Mouse (Mus musculus) kidney, postnatal 4 days (tissue): ENCODE measurements around the gene 1190005I06Rik.
A peak's percentile ranks its signal among the peaks of the same experiment; 100 is the strongest.

Source experiments
- DNase-seq, 2 experiments: peaks; one replicate each; pipeline ENCODE4 v3.0.0; 2021; ENCODE audit warnings: mixed read lengths in 2 of 2

Gene 1190005I06Rik

DNA sequence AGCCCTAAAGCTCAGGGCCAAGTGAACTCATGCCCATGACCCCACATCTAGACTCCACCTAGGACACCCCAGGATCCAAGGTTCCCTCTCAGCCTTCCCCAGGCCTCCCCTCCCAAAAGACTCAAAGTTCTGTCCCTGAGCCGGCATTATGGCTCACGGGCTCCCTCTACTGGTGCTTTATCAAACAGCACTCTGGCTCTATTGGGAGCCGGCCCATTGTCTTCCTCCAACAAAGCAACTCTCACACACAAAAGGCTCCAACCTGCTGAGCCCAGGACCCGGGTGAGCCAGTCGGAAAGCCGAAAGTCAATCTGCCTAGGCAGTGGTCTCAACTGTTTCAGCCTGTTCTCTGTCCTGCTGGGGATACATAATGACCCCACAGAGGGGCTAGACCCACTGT lies 29.3 kb downstream of the 1190005I06Rik start:
- peak; percentile 82 to 83 for DNase-seq

DNA sequence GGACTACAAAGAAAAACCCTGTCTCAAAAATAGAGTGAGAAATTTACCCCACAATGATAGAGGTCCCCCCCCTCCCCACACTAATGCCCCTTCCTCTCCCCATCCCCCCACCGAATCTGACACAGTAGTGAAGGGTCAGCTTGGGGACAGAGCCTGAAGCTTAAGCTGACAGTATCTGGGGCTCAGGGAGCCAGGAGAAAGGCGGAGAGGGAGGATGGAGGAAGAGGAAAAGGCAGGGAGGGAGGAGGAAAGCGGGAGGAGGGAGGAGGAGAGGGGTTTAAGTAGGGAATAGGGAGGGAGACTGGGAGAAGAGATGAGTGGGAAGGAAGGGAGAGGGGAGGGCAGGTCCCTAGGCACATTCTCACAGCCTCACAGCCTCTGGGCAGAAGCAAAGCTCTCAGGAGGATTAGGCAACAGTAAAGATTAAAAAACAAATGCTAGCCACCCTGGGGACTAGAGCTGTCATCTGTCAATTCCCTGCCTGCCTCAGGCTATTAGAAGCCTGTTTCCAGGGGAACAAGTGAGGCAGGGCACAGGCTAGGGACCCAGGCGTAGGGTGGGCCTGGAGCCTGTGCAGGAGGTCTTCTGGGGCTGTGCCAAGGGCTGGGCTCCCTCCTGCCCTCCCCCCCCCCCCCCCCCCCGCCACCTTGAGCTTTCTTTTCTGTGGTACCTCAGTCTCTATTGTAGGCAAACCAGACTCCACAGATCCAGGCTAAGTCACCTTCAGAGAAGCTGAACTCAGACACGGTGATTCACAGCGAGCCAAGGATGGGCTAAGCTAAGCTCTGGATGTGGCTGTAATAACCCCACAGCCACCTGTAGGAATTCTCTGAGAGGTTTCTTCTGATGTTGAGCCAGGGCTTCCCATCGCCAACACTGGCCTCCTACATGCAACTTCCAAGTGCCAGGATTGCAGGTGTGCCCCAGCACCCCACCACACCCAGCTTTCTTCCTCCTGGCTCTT lies 30.5 kb downstream of the 1190005I06Rik start:
- DNase-seq: no peak

- no peak for DNase-seq
These were observed 32.9 kb downstream of the 1190005I06Rik start for GRCm38 (mm10) chr8:120614491-120614890.

DNA sequence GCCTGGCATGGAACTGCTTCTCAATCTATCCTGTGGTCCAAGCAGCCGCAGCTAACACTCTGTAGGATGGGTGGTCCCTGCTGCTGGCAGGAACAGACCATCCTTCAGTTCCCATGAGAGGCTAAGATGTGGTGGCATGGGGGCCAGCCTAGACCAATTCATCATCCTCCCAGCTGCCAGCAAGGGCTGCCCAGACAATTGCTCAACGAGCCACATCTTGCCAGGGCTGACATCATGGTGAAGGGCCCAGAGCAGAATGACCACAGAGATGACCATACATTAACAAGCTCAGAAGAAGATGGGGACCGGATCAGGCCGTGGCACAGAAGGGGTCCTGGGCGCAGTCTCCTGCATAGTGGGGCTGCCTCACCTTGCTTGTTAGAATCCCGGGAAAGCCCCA lies 36.6 kb downstream of the 1190005I06Rik start:
- no peak for DNase-seq

- peak; percentile 90 to 91 for DNase-seq
These were observed 39.5 kb downstream of the 1190005I06Rik start for GRCm38 (mm10) chr8:120607885-120608284.

DNA sequence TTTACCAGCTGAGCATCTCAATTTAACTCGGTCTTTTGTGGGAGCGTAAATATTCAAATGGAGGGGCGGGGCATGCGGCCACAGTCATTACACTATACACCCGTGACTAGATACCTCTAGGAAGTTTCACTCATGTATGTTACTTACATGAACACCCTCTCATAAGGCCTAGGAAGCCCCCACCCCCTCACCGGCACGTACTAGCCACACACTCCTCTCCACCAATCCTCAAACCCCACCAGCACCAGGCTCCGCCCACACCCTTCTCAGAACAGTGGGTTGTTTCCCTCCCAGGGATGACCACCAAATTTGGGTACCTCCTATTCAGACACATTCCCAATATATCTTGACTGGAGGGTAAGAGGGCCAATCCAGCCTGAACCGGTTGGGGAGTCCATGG lies 40.0 kb downstream of the 1190005I06Rik start:
- no peak for DNase-seq

GRCm38 (mm10) chr8:120602672-120603071 lies 44.8 kb downstream of the 1190005I06Rik start:
- peak in 1 of 2 experiments; percentile 30 for DNase-seq

GRCm38 (mm10) chr8:120599504-120599903 lies 47.9 kb downstream of the 1190005I06Rik start:
- DNase-seq: peak; percentile 88 to 91

DNA sequence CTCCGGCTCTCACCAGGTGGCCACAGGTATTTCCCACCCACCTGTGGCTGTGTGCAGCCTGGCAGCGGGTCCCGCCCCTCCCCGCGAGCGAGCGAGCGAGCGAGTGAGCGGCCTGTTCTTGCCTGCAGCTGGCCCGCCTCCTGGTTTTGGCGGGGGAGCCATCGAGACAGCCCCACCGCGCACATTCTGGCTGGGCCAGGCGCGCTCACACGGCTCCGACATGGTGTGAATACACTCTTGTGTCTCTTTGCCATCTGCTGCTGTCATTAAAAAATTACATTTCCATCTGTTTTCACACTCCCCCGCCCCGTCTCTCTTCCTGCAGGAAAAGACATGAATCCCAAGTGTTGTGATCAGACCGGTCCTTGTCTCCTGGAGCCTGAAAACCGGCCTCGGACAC lies 48.9 kb downstream of the 1190005I06Rik start:
- peak; percentile 52 to 66 for DNase-seq

DNA sequence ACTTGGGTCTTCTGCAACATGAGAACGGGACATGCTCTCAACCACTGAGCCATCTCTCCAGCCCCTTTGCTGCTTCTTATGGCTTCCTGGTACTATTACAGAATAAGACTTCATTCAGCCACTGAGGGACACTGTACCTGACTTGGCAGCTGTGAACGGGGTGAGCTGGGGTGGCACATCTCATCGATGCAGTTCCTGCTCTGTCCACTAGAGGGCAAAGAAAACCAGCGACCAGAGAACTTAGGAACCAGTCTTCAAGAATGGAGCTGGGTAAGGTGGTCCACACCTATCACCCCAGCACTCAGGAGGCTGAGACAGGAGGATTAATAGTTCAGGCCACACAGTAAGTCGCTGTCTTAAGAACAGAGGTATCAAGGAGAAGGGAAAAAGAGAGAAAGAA lies 51.5 kb downstream of the 1190005I06Rik start:
- peak; percentile 74 to 76 for DNase-seq

DNA sequence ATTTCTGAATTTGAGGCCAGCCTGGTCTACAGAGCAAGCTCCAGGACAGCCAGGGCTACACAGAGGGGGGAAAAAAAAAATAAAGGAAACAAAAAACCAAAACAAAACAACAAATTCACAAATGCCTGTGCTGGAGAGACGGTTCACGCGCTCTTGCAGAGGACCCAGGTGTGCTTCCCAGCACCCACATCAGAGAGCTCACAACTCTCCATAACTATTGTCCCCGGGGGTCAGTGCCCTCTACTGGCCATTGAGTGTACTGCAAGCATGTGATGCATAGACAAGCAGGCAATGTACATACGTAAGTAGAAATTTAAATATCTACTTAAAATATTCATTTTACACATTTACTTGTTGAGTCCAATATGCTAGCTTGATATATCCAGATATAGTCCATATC lies 52.9 kb downstream of the 1190005I06Rik start:
- no peak for DNase-seq

- no peak for DNase-seq
These were observed 55.7 kb downstream of the 1190005I06Rik start for GRCm38 (mm10) chr8:120591587-120592292.

DNA sequence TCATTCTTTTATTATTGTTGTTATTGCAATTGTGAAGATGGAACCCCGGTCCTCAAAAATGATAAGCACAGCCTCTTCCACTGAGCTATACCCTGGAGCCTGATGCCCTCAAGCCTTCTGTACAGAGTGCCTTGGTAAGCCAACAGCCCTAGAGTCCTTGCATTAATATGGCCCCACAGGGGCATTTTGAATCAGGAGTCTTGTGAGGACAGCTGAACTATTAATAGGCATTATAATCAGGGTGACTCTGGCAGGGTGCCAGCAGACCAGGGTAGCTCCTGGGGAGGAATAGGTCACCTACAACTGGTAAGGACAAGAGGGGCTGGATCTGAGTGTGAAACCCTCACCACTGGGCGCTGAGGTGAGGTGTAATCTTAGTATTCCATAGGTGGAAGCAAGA lies 57.5 kb downstream of the 1190005I06Rik start:
- DNase-seq: peak; percentile 52 to 55

DNA sequence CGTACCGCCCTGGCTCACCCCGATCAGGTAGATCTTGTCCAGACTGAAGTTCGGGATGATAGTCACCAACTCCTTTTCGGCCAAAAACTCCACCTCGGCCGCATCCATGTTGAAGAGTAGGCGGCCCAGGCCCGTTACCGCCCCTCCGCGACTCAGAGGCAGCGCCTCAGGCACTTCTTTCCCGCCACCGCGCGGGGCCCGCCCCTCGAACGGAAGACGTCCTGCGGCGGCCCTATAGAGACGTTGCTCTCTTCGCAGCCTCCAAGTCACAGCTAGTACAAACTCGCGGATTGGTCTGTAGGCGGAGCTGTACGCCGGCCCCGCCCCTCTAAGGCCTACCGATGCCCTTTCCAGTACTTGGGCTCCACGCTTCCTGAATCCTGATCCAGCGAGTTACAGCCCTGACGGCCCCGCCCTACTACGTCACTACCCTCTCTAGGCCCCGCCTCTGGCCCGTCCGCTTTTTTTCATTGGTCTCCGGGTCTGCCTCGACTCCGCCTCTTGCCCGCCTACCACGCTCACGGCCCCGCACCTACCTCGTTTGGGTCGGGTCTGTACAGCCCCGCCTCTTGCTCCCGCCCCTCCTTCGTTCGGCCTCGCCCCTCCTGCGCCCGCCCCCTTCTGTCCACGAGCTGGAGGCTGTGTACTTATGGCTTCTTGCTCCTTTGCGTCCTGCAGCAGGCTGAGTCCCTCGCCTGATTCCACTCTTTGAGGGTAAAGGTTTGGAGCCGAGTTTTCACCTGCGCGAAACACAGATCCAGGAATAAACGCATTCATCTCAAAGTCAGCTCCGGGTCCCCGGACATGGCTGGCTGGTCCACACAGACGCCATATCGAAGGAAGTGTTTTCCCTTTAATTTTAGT lies 58.3 kb downstream of the 1190005I06Rik start, which contains the start of gene Gins2:
Gene Gins2 (minus strand): TSS at position 397 of the 864 bp plus-strand sequence.
- peak; percentile 99 to 100 for DNase-seq

DNA sequence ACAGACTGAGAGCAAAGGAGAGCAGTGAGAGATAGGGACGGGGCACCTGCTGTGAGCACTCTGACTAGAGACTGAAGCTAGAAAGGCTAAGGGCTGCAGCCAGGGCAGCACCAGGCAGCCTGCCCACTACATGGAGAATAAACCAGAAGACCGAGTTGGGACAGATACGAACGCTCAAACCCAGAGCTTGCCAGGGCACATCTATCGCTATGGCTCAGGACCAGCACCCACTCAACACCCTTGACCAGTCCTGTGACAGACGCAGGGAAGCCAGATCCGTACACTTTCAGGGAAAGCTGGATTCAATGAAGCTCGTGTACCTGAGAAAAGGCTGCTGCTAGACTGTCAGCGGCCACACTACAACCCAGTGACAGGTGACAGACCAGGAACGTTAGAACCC lies 61.9 kb downstream of the 1190005I06Rik start:
- DNase-seq: peak in 1 of 2 experiments; percentile 2

GRCm38 (mm10) chr8:120581811-120582210 lies 65.6 kb downstream of the 1190005I06Rik start:
- DNase-seq: peak in 1 of 2 experiments; percentile 33

- no peak for DNase-seq
These were observed 66.1 kb downstream of the 1190005I06Rik start for GRCm38 (mm10) chr8:120581329-120581728.

DNA sequence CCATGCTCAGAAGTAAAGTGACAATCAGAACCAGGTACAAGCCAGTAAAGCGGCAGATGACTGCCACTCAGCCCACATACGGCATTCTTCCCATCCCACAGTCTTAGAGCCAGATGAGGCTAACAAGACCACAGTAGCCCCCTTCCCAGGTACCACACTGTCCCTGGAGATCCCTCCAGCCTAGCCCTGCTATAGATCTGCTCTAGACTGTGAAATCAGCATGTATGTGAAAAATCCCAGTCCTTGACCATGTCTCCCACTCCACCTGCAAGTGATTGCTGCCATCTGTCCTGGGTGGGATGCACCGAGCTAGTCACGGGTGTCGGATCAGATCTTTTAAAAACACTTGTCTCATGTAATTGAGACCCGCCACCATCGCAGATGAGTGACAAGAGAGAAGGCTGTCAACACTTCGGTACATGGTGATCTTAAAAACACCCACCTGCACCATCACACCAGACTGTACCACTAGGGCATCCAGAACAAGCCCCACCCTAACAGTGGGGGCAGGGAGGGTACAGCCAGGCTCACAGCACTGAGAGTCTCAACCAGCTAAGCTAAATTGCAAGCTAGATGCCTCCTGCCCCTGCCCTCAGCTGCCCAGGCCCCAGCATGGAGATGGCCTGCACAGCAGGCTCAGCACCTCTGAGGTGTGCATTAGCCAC lies 67.0 kb downstream of the 1190005I06Rik start:
- DNase-seq: no peak

DNA sequence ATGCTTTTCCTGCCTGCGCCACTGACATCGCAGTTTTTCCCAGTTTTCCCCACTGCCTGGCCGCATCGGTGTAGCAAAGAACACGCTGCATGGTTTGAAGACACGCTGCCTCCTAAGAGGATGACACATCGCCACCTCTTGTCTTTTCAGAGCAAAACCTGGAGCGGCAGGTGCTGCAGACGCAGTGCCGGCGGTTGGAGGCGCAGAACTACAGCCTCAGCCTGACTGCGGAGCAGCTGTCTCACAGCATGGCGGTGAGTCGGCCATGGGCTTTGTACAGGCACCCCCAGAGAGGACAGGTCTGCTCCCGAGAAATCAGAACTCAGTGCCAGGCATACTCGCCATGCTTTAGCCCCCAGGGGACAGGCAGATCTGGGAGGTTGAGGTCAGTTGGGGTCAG lies 69.6 kb downstream of the 1190005I06Rik start:
- no peak for DNase-seq

GRCm38 (mm10) chr8:120575801-120576200 lies 71.6 kb downstream of the 1190005I06Rik start:
- peak; percentile 60 to 77 for DNase-seq

- peak; percentile 61 to 75 for DNase-seq
These were observed 72.5 kb downstream of the 1190005I06Rik start for GRCm38 (mm10) chr8:120574941-120575340.

DNA sequence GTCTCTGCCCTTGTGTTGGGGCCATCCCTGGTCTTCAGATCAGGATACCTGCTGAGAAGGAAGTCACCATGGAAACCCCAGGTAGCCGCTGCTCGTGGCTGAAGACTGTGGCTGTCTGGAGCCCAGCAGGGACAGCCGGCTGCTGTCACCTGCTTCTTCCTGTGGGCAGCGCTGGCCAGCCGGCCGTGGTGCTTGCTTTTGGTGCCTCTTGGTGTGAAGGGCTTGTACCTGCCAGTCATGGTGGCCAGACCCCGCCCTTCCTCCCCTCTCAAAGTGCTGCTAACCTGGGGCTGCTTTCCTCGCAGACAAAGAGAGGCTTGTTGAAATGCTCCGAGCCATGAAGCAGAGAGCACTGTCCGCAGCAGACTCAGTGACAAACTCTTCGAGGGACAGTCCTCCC lies 73.6 kb downstream of the 1190005I06Rik start:
- DNase-seq: peak in 1 of 2 experiments; percentile 40
